8 mouse cellular contexts compared by ENCODE assay signal in the genomic region with DNA sequence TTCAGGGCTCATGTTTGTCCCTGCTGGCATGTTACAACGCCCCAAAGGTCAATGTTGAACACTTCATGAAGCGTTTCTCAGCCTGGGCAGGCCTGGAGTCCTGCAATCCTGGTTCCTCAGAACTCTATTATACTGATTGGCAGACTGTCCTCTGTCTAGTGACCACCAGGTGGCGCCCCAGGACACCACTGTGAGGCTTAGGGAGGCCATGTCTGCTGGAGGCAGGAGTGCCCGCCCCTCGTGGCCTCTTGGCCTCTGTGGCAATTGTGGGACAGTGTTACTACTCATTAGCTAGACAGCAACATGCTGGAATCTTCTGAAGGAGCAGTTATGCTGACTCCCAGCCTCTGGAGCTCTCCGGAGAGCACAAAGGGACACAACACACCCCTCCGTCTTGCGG.
A peak's percentile ranks its signal among the peaks of the same experiment; 100 is the strongest.
DNase-seq lines count a peak whose midpoint lies in the region; ATAC-seq and TF ChIP-seq lines count a peak whose summit lies in the region.

No protein-coding gene starts in this region.

- intact Hi-C loops in gastrocnemius, adult 2 months (cut with DNase I), result loop anchor here (2.0 to 10.0 kb wide), 3 partner anchors 199 to 771 kb away; a partner anchor contains a TSS
- intact Hi-C loops in left cerebral cortex, postnatal 25 days (cut with DNase I), result loop anchor here (1.0 to 10.0 kb wide), 4 partner anchors 202 to 771 kb away; a partner anchor contains a TSS

- no peak overlapping the region for H3K27ac ChIP-seq in gastrocnemius, adult 2 months
- H3K27ac ChIP-seq in intestine, embryonic 15.5 days, result no peak overlapping the region
- no peak overlapping the region for H3K27ac ChIP-seq in midbrain, embryonic 12.5 days (replicated peaks)
- no peak overlapping the region for H3K27ac ChIP-seq in small intestine, adult 2 months (ENCODE audit: insufficient read depth, low read depth, low read length)

- H3K9ac ChIP-seq in intestine, embryonic 15.5 days, result no peak overlapping the region
- no peak overlapping the region for H3K9ac ChIP-seq in midbrain, embryonic 12.5 days (replicated peaks)

- peak; percentile 81 for DNase-seq in adipocyte (ENCODE audit: low spot score)
- DNase-seq in gastrocnemius, adult 2 months, result peak; percentile 88
- DNase-seq in left cerebral cortex, postnatal 25 days (ENCODE audit: low spot score in 2 of 2), result peak; percentile 81 to 84

- H3K9me3 ChIP-seq in intestine, embryonic 15.5 days, result no peaks in the 10 kb centered on the region
- no peaks in the 10 kb centered on the region for H3K9me3 ChIP-seq in midbrain, embryonic 12.5 days

- H3K4me1 ChIP-seq in intestine, embryonic 15.5 days (replicated peaks), result no peaks in the 10 kb centered on the region
- H3K4me1 ChIP-seq in midbrain, embryonic 12.5 days, result peaks cover 4% of the 10 kb centered on the region; the same call in 1 of the 2 replicates
- H3K4me1 ChIP-seq in small intestine, adult 2 months (ENCODE audit: control insufficient read depth, insufficient read depth, insufficient read length, low read length), result no peaks in the 10 kb centered on the region

- 35% methylated on average over 8 of the region's 8 CpGs for WGBS in intestine, embryonic 15.5 days
- 35% methylated on average over 8 of the region's 8 CpGs for WGBS in midbrain, embryonic 12.5 days
- 31% methylated on average over 8 of the region's 8 CpGs for WGBS in small intestine, adult 2 months

- TF ChIP-seq POLR2A in small intestine, adult 2 months (IDR thresholded peaks at IDR 0.05; ENCODE audit: low read depth, low read length), result no peak

- H3K4me2 ChIP-seq in intestine, embryonic 15.5 days (replicated peaks), result no peak overlapping the region
- no peak overlapping the region for H3K4me2 ChIP-seq in midbrain, embryonic 12.5 days (replicated peaks)

- peak; percentile 95 for ATAC-seq in common myeloid progenitor, adult 5-6 weeks (replicated peaks; ENCODE audit: low read depth, poor library complexity, severe bottlenecking)
- ATAC-seq in intestine, embryonic 15.5 days, result peak; percentile 80
- ATAC-seq in midbrain, embryonic 12.5 days (ENCODE audit: low FRiP score, low read depth), result peak; percentile 82
- no peak for ATAC-seq in inflammation-experienced regulatory T-cells, adult 6 months

- TF ChIP-seq CTCF in gastrocnemius, adult 2 months (IDR thresholded peaks at IDR 0.05), result peak; percentile 95
- peak; percentile 80 for TF ChIP-seq CTCF in small intestine, adult 2 months (IDR thresholded peaks at IDR 0.05; ENCODE audit: extremely low read depth, insufficient read length, insufficient replicate concordance, low read depth, low read length)

- H3K4me3 ChIP-seq in gastrocnemius, adult 2 months, result no peak overlapping the region
- no peak overlapping the region for H3K4me3 ChIP-seq in intestine, embryonic 15.5 days (replicated peaks)
- H3K4me3 ChIP-seq in midbrain, embryonic 12.5 days, result no peak overlapping the region
- H3K4me3 ChIP-seq in small intestine, adult 2 months (ENCODE audit: low read depth, low read length), result no peak overlapping the region

- no peaks in the 10 kb centered on the region for H3K36me3 ChIP-seq in intestine, embryonic 15.5 days
- peaks cover 3% of the 10 kb centered on the region; the same call in 1 of the 2 replicates for H3K36me3 ChIP-seq in midbrain, embryonic 12.5 days
- H3K36me3 ChIP-seq in small intestine, adult 2 months (ENCODE audit: control insufficient read depth, insufficient read depth, low read length), result no peaks in the 10 kb centered on the region

- H3K27me3 ChIP-seq in intestine, embryonic 15.5 days (replicated peaks), result no peaks in the 10 kb centered on the region
- H3K27me3 ChIP-seq in midbrain, embryonic 12.5 days, result peaks cover 15% of the 10 kb centered on the region; the same call in 1 of the 2 replicates
- no peaks in the 10 kb centered on the region for H3K27me3 ChIP-seq in small intestine, adult 2 months (ENCODE audit: control insufficient read depth, insufficient read depth, low read length)
